Mouse (Mus musculus) heart, adult 2 months (tissue): ENCODE results near the gene Gprin1. TPM values are rescaled to one million over a fixed set of nuclear protein-coding genes. Genes with fewer than 3 reads are reported as not detected.

ENCODE experiments used
- DNase-seq, 2 experiments: peaks; one replicate each; pipeline ENCODE4 v3.0.0; 2021
- H3K27ac ChIP-seq: fragments of 200-600 bp; 2 replicates; pipeline ENCODE4 v1.8.1; 2022
- H3K27me3 ChIP-seq: fragments of 200-500 bp; 2 replicates; pipeline ENCODE4 v1.6.1; 2012; ENCODE audit warnings: mild to moderate bottlenecking, low read length, inconsistent platforms, mixed read lengths; ENCODE audit not compliant: control insufficient read depth, insufficient read depth
- H3K36me3 ChIP-seq: fragments of 200-500 bp; 2 replicates; pipeline ENCODE4 v1.6.1; 2012; ENCODE audit warnings: low read length, inconsistent platforms; ENCODE audit not compliant: control insufficient read depth, insufficient read depth
- H3K4me1 ChIP-seq: fragments of 200-500 bp; 2 replicates; pipeline ENCODE4 v1.6.1; 2011; ENCODE audit warnings: low read length; ENCODE audit not compliant: control insufficient read depth, insufficient read depth
- H3K4me3 ChIP-seq: fragments of 200-600 bp; 2 replicates; pipeline ENCODE4 v1.8.1; 2022
- H3K79me2 ChIP-seq: fragments of 200-500 bp; replicated peaks from 2 replicates; pipeline ENCODE4 v1.6.1; 2012; ENCODE audit warnings: mild to moderate bottlenecking, inconsistent platforms, low read length, moderate library complexity, mixed read lengths; ENCODE audit not compliant: control insufficient read depth, insufficient read depth
- H3K9ac ChIP-seq: fragments of 200-500 bp; 2 replicates; pipeline ENCODE4 v1.6.1; 2012; ENCODE audit warnings: low read depth, mild to moderate bottlenecking, control low read depth, inconsistent platforms, low read length, mixed read lengths
- CTCF ChIP-seq: fragments of 200-600 bp; IDR thresholded peaks from 2 replicates; pipeline ENCODE4 v1.8.1; 2022; ENCODE audit warnings: antibody characterized with exemption, mild to moderate bottlenecking, moderate library complexity
- EP300 ChIP-seq: fragments of 200-500 bp; IDR thresholded peaks from 2 replicates; pipeline ENCODE4 v1.6.1; 2011; ENCODE audit warnings: low read depth, low read length, control low read depth; ENCODE audit not compliant: insufficient read depth
- POLR2A ChIP-seq: fragments of 200-500 bp; IDR thresholded peaks from 2 replicates; pipeline ENCODE4 v1.6.1; 2011; ENCODE audit warnings: mild to moderate bottlenecking, low read depth, low read length, control low read depth; ENCODE audit not compliant: insufficient read depth
- WGBS: fragments of 180-500 bp; shearing (Covaris S2); methylation state at CpG from one replicate; pipeline ENCODE4 v1.1.7; 2018; 5-methylcytosine and 5-hydroxymethylcytosine counted together
- intact Hi-C: fragments of 180-260 bp; cut with DNase I; formaldehyde crosslinking; loops from one replicate; pipeline ENCODE4 v1.15.1; 2025
- polyA plus RNA-seq: library from polyadenylated mRNA; depleted of rRNA; stranded (reverse); fragments of >200 nt; gene quantifications from 2 replicates; pipeline ENCODE4 v1.2.3, GENCODE M21; 2012
- total RNA-seq, 2 experiments: library from RNA; stranded (reverse); gene quantifications; 2 replicates each; pipeline ENCODE4 v1.2.3; 2021

Gene Gprin1
- total and polyA plus RNA-seq, 3 experiments, result not detected

- no peaks in the 10 kb centered on the region for H3K79me2 ChIP-seq
- TF ChIP-seq EP300, result no peak
- peak; percentile 29; the same call in 1 of the 2 replicates for TF ChIP-seq CTCF
- no peak overlapping the region for H3K27ac ChIP-seq
- H3K4me3 ChIP-seq, result no peak overlapping the region
- no peak for DNase-seq
- 91% methylated on average over 3 of the region's 3 CpGs for WGBS
- no peaks in the 10 kb centered on the region for H3K27me3 ChIP-seq
- H3K9ac ChIP-seq, result no peak overlapping the region
- intact Hi-C loops, result no loop called here
- H3K36me3 ChIP-seq, result no peaks in the 10 kb centered on the region
- no peaks in the 10 kb centered on the region for H3K4me1 ChIP-seq
These were observed 26.5 kb downstream of the Gprin1 start for GRCm38 (mm10) chr13:54723143-54723542.

- Histone ChIP-seq H3K79me2 (no peaks in the 10 kb centered on the region), H3K27ac (no peak overlapping the region), H3K4me3 (no peak overlapping the region), H3K27me3 (no peaks in the 10 kb centered on the region), H3K9ac (no peak overlapping the region), H3K4me1 (no peaks in the 10 kb centered on the region), H3K36me3 (no peaks in the 10 kb centered on the region)
- 2% methylated on average over 5 of the region's 5 CpGs for WGBS
- no peak for TF ChIP-seq EP300
- TF ChIP-seq CTCF, result peak; percentile 84
- no peak for TF ChIP-seq POLR2A
- peak; percentile 17 to 44 for DNase-seq
- intact Hi-C loops, result no loop called here
These were observed 32.8 kb downstream of the Gprin1 start for GRCm38 (mm10) chr13:54716916-54717315.

- WGBS, result 62% methylated on average over 10 of the region's 10 CpGs
- TF ChIP-seq POLR2A, result no peak
- no peak for TF ChIP-seq EP300
- TF ChIP-seq CTCF, result no peak
- Histone ChIP-seq H3K9ac (no peak overlapping the region), H3K4me3 (no peak overlapping the region), H3K4me1 (no peaks in the 10 kb centered on the region), H3K27ac (no peak overlapping the region), H3K27me3 (no peaks in the 10 kb centered on the region), H3K36me3 (no peaks in the 10 kb centered on the region), H3K79me2 (no peaks in the 10 kb centered on the region)
- intact Hi-C loops, result no loop called here
- DNase-seq, result no peak
These were observed 34.7 kb downstream of the Gprin1 start for GRCm38 (mm10) chr13:54714996-54715395.

- WGBS, result 36% methylated on average over 4 of the region's 4 CpGs
- DNase-seq, result no peak
- no peak overlapping the region for H3K4me3 ChIP-seq
- H3K27me3 ChIP-seq, result no peaks in the 10 kb centered on the region
- no peaks in the 10 kb centered on the region for H3K36me3 ChIP-seq
- no peak overlapping the region for H3K27ac ChIP-seq
- H3K4me1 ChIP-seq, result no peaks in the 10 kb centered on the region
- no peaks in the 10 kb centered on the region for H3K79me2 ChIP-seq
- intact Hi-C loops, result no loop called here
- TF ChIP-seq CTCF, result no peak
- TF ChIP-seq EP300, result no peak
- no peak for TF ChIP-seq POLR2A
- no peak overlapping the region for H3K9ac ChIP-seq
These were observed 35.3 kb downstream of the Gprin1 start for GRCm38 (mm10) chr13:54714393-54714792.

- Histone ChIP-seq H3K79me2 (no peaks in the 10 kb centered on the region), H3K9ac (no peak overlapping the region), H3K4me3 (no peak overlapping the region), H3K27me3 (no peaks in the 10 kb centered on the region), H3K27ac (no peak overlapping the region), H3K4me1 (no peaks in the 10 kb centered on the region), H3K36me3 (no peaks in the 10 kb centered on the region)
- 71% methylated on average over 3 of the region's 3 CpGs for WGBS
- no peak for DNase-seq
- TF ChIP-seq EP300 (no peak), CTCF (no peak), POLR2A (no peak)
- intact Hi-C loops, result no loop called here
These were observed 38.8 kb downstream of the Gprin1 start for GRCm38 (mm10) chr13:54710866-54711265.

- H3K36me3 ChIP-seq, result no peaks in the 10 kb centered on the region
- DNase-seq, result no peak
- no peak overlapping the region for H3K4me3 ChIP-seq
- WGBS, result 37% methylated on average over 6 of the region's 6 CpGs
- no peak overlapping the region for H3K9ac ChIP-seq
- H3K27me3 ChIP-seq, result no peaks in the 10 kb centered on the region
- H3K79me2 ChIP-seq, result no peaks in the 10 kb centered on the region
- no peak overlapping the region for H3K27ac ChIP-seq
- H3K4me1 ChIP-seq, result no peaks in the 10 kb centered on the region
- intact Hi-C loops, result no loop called here
- no peak for TF ChIP-seq POLR2A
- TF ChIP-seq CTCF, result no peak
- TF ChIP-seq EP300, result no peak
These were observed 44.8 kb downstream of the Gprin1 start for GRCm38 (mm10) chr13:54704890-54705289.
